Mouse (Mus musculus) megakaryocyte-erythroid progenitor cell, adult 5-6 weeks (primary cell): Measurements from ENCODE around the gene Mlxip. TPM values are rescaled to one million over a fixed set of nuclear protein-coding genes. Genes with fewer than 3 reads are reported as not detected.
A peak's percentile ranks its signal among the peaks of the same experiment; 100 is the strongest.

Experiments used
- ATAC-seq: replicated peaks from 2 replicates; pipeline ENCODE4 v1.8.0; 2016; ENCODE audit warnings: mild to moderate bottlenecking, inconsistent platforms; ENCODE audit not compliant: severe bottlenecking, poor library complexity, low FRiP score, low TSS enrichment
- total RNA-seq, 2 experiments: library from RNA; stranded (forward) in 1 of 2; stranded (reverse) in 1 of 2; fragments of 200-1000, 215-1000 nt in 1 of 2; fragments of >200 nt in 1 of 2; fragmentation: Nextera tagmentation in 1 of 2; gene quantifications; 2 replicates each; pipeline ENCODE4 v1.2.3; 2014 to 2017

The Mlxip gene
- total RNA-seq (2014; fragmentation: Nextera tagmentation) (25.0 and 30.1 TPM in 2 replicates), total RNA-seq (2017) (5.1 and 7.9 TPM in 2 replicates)

DNA sequence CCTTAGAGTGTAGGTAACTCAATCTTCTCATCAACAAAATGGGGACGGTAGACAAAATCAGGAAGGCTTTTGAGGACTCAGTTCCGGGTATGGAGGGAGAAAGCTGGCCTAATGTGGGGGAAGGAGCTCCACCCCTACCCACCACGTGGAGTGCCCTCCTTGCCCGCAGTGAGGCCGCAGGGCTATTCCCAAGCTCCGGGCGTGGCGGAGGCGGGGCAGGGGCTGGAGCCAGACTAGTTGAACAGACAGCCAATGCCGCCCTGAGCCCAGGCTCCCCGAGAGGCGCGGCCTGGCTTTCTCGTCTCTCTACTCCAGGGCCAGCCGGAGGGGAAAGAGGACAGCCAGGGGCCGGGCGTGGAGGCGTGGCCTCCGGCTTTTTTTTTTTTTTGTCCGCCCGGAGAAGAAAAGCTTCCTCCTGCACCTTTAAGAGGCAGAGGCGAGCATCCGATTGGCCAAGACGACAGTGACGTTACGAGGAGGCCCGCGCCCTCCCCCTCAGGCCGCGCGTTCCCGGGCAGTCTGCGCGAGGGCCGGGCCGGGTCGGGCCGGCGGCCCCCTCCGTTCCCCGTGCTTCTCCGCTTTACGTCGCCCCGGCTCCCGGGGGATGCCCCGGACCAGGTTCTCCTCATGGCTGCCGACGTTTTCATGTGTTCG is at the start of gene Mlxip:
Gene Mlxip (plus strand): TSS at position 496 of the 654 bp plus-strand sequence.
- ATAC-seq, result peak; percentile 92

DNA sequence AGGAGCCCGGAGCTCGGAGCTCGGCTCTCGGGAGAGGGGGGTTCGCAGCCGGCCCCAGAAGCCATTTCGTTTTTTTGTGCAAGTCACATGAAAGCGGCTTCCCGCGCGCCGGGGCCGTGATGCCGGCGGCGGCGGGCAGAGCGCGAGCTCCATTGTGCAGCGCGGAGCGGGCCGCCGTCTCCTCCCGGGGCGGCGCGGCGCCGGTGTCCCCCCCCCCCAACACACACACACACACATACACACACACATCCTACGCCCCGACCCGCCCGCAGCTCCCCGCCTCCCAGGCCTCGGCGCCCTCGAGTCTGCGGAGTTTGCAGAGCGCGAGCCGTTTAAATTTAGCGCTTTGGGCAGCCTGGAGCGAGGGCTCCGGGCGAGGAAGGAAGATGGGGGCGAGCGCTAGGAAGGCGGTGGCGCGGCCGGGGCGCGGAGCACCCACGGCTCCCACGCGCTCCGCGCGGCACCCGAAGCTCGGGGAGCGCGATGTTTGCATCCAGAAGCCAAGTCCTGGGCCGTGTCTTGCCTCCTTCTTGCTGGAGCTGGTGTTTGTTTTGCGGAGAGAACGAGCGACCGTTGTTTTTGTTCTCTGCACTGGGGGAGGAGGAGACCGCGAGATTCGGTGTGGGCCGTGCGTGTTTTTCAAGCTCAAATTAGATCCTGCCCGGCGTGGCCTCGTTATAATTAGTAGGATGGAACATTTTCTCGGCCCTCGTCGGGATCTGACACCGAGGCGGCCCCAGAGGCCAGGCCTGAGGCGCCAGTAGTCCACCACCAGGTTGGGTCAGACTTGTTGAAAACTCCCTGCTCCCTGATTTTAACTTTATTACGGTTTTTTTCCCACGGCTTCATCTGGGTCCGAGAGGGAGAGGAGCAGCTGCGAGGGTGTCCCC is 49.4 kb upstream of the Mlxip start:
- ATAC-seq, result no peak; the same call in 1 of the 2 replicates

DNA sequence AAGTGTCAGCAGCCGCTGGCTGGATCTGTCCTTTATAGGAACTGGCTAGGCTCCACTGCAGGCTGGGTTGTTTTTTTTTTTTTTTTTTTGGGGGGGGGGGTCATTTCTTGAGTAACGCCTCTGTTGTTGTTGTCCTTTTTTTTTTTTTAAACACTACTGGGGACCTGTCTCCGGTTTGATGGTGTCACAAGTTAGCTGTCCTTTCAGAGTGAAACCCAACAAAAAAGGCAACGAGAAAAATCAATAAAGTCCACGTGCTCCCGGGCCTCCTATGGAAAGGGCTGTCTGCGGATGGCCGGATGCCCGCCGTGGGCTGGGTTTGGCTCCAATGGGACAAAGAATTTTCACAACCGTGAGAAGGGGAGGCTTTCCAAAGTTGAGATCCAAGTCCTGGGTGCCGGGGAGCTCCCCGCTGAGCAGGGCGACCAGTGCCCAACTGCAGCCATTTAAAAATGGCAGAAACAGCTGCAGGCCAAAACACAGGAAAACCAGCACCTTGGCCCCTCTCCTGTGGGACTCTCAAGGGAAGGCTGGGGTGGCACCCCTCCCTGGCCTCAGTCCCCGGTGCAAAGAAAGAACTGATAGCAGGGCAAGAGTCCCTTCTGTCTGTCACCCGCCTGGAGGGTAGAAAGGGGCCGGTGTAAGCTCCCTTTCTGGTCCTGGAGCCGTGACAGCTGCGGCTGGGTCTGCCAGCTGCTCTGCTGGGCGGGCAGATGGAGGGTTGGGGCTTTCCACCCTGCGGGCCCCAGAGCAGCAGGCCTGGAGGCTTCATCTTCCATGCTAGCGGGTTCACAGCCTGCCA is 48.5 kb upstream of the Mlxip start:
- ATAC-seq, result peak; percentile 43; the same call in 1 of the 2 replicates

DNA sequence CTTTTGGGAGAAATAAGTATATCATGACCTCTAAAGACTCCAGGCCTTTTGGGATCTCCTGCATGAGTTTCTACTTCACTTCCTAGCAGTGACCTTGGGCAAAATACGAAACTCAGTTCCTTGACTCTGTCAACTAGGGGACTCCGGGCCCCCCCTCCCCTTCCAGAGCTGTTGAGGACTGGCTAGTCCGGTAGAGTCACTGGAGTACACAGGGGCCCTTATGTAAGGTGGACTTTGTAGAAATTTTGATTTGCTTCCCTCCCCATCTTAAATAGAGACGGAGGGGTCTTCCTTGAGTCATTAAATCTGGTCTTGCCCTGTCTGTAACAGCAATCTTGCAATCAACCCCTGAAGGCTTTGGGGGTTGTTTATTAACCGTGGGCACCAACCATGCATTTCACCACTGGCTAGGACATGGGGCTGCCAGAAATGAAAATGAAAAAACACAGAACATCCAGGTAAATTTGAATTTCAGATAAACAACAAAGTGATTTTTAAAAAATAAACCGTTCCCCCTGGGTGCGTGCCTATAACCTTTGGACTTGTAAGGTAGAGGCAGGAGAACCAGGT is 47.8 kb upstream of the Mlxip start:
- no peak for ATAC-seq

DNA sequence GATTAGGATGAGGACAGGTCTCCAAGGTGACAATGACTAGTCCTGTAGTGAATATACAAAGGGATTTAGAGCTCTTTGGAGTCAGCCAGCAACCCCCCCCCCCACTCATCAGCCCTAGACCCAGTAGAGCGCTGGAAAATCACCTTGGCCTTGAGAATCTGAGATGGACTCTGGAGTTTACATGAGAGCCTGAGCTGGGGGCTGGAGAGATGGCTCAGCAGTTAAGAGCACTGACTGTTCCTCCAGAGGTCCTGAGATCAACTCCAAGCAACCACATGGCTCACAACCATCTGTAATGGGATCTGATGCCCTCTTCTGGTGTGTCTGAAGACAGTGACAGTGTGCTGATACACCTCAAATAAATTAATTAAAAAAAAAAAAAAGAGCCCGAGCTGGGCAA is 46.6 kb upstream of the Mlxip start:
- no peak for ATAC-seq

DNA sequence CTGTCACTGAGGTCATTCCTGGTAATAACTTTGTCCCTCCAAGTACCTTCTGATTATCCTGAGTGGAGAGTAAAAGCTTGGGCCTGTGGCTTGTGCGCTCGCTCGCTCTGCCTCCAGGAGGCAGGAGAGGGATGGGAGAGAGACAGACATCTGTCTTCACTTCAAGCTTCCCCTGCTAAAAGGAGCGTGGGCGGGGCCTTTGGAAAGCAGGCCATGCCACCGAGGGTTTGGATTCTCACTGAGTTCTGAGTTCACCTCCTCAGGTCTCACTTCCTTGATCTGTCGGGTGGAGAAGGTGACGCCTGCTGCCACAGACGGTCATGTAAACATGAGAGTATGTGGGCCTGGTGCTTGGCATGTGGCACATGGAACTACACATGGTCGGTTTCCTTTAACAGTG is 44.2 kb upstream of the Mlxip start:
- peak; percentile 61 for ATAC-seq

DNA sequence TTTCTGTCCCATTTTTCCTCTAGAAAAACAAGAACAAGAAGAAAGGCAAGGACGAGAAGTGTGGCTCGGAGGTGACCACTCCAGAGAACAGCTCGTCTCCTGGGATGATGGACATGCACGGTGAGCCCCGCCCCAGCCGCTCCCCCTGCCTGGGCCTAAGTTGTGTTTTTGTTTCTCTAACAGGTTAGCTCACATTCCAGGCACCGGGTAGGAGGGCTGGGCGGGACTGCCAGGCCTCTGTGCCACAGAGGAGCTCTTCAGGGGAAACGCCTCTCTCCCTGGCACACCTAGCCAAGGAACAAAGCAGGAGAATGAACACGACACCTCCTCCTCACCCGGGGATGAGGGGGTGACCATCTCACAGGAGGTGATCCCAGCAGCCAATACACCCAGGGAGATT is 38.7 kb upstream of the Mlxip start:
- ATAC-seq, result no peak

DNA sequence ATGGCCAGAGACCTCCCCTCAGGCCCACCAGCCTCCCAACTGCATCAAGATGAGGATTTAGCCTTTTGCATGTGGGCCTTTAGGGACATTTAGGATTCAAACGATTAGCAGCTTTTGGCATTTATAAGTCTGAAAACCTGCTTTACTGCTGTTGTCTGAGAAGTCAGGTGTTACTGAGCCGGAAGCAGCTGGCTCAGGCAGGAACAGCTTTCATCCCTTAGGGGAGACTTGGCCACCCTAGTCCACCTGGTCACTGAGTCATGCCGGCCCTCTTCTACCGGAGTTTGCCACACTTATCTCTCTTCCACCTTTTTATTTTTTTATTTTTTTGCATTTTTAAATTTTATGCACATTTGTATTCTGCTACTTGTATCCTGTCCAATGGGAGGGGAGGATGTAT is 37.3 kb upstream of the Mlxip start:
- no peak for ATAC-seq

DNA sequence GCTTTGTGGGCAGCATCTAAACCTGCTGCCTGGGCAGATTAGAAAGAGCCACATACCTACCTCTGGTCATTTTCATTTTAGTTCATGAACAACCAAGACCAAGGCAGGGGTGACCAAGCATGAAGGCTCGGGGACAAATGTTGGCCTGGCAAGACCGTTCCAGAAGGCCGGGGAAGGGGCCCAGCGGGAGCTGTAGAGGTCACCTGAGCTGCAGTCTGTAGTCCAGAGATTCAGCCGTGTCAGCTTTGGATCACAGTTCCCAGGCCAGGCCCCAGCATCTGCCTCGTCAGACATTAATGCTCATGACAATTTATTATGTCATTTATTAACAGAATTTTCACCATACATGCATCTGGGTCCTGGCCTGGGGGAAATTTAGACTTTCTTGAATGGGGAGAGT is 35.2 kb upstream of the Mlxip start:
- ATAC-seq, result no peak

DNA sequence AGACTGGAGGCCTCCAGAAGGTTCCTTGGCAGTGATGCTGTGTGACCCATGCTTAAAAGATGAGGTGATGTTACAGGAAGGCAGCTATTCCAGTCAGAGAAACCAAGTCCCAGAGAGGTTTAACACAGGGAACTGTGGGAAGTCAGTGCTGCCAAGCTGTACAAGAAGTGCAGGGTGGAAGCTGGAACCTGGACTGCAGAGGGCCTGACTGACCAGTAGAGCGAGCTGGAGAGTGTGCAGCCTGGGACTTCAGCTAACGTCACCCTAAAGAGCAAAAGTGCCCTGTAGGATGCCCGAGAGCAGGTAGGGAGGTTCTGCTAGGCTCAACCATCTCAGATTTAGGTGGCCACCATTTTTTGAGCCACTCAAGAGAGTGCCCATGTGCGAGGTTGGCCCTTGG is 31.7 kb upstream of the Mlxip start:
- ATAC-seq, result no peak

DNA sequence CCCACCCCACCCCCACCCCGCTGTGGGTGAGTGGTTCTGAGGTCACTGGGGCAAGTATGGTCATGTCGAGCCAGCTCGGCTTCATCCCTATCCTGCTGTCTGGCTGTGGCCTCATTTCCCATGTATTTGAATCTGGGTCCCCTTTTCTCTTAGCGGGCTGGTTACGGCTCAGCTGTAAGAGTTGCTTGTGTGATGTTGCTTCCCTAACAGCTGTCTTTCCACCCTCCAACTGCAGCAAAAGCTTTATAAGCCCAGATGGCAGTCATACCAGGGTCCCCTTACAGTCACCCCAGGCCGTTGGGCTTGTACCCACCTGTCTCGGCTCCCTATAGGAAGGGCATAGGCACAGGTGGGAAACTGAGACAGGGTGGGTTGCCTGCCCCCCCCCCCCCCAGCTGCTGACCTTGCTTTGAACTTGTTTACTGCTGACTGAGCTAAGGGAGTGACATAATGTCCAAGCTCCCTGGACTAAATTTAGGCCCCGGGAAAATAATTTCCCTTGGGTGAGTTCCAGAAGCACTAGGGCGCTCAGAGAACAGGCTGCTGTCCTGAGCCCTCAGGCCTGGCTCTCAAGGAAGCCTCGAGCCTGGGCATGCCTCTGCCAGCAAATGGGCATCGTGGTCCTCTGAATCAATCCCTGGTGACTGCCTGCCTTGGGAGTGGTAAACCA is 30.2 kb upstream of the Mlxip start:
- no peak for ATAC-seq

DNA sequence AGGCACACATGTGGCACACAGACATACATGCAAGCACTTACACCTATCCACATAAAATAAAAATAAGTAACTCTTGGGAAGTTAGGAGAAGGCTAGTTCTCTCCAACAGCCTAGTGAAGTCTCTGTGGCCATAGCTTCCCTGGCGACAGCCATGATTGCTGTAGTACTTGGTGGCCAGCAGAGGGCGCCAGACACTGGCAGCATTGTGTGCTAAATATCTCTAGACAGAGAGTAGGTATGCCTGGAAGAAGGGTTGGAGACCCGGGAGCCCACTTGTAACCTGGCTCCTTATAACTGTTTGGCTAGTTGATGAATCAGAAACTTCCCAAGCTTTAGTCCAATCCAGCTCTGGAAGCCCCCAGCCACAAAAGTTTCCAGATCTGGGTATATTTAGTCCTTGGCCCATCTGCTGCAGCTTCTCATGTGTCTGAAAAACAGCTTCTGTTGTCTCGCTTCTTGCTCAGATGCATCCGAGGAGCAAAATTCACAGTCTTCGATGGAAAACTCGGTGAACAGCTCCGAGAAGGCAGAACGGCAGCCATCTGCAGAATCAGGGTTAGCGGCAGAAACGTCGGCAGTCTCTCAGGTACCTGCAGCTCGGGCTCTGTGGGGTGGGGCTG is 25.6 kb upstream of the Mlxip start:
- ATAC-seq, result peak; percentile 69

DNA sequence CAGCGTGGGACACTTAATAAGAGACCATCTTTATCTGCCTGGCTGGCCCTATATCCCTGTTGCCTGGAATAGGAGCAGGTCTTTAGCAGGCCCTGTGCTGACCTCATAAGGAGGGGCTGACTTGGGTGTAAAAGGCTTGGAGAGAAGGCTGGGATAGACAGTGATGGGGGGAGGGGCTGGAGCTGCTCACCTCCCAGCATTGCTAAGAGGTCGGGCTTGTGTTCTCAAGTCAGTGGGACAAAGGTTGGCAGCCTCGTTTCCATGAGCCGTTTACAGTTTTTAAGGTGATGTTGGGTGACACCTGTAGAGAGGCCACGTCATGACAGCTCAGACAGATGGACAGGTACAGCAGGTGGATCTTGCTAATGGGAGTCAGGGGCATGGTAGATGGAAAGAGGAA is 24.5 kb upstream of the Mlxip start:
- ATAC-seq, result no peak

DNA sequence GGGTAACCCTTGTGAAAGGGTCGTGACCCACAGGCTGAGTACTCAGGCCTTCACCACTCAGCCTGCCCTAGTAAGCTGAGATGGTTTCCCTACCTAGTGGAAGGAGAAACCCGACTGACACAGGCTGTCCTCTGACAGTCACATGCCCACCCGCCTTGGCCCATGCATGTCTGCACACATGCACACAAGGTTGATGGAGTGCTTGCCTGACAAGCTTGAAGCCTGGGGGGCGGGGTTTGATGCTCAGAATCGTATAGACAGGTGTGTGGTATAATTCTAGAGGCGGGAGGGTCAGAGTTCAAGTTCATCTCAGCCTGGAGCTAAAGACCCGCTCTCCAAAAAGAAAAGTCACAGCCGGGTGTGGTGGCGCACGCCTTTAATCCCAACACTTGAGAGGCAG is 19.3 kb upstream of the Mlxip start:
- no peak for ATAC-seq

DNA sequence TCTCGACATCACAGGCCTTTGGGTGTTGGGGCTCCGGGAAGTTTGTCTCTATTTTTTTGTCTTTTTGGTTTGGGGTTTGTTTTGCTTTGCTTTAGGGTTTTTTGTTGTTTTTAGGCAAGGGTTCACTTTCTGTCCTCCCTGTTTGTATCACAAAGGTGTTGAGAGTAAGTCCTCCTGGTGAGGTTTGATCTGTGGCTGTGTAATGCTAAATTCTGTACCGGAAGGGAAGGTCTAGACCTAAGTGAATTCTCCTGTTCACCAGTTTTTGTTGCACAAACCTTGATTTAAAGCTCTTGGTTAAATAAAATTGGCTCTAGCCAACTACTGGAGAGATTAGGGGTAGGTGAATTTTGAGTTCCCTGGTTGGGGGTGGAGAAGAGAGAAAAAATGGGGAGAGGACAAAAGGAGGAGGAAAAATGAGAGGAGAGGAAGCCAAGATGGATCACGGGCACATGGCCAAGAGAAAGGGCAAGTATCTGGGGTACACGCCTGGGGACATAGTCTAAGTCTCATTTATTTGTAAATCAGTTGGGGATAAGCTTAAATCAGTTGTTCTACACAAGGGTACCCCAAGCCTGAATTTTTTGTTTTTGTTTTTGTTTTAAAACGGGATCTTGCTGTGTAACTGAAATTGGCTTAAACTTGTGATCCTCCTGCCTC is 18.7 kb upstream of the Mlxip start:
- no peak for ATAC-seq

DNA sequence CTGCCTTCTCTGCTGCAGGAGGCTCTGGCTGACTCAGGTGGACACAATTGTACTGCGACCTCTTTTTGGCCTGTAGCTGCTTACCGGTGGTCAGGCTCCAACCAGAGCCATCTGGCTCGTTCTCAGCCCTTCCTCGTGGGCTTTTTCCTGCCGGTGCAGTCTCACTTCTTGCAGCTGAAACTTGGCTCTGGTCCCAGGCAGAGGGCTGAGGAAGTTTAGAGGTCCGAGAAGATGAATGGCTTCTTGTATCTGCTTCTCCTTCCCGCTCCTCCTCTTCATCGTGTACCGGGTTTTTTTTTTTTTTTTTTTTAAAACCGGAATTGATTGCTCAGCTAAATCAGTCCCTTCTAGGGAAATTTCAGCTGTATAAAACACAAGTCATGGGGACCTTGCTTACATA is 18.0 kb upstream of the Mlxip start:
- no peak for ATAC-seq

DNA sequence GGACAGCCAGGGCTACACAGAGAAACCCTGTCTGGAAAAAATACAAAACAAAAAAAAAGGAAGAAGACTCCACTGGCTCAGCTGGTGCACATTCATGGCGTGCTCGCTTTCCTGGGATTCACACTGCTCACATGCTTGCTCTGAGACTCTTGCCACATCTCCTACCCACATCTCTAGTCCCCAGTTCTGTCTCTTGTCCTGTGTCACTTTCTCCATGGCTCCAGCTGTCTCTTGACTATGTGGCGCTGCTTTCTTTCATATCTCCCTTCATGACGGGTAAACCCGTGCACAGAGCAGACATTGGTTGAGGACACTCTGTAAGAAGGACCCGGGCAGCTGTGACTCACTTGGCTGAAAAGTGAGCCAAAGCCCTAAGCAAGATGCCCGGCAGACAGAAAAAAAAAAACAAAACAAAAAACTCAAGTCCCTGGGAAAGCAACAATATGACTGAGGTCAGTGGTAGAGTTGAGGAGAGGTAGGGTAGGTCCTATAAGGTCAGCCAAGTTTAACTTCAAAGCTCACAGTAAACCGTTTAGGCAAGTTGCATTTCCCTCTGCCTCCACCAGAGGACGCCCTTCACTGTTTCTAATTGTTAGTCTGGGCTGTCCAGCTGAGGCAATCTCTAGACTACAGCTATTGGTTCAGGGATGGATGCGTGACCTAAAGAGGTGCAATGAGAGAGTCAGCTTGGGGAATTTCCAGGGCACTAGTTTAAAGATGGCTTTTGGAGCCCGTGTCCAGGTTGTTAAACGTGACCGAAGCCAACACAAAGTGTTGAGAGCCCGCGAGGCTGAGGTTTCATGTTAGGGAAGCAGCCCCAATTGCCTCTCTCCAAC is 17.3 kb upstream of the Mlxip start:
- ATAC-seq, result peak; percentile 51
